Mouse (Mus musculus) ovary, postnatal 36 days (tissue): ENCODE measurements around the gene Ncbp3.

Experiments used
- DNase-seq: peaks from one replicate; pipeline ENCODE4 v3.0.0; 2022; ENCODE audit warnings: low spot score, mixed read lengths

Gene Ncbp3

DNA sequence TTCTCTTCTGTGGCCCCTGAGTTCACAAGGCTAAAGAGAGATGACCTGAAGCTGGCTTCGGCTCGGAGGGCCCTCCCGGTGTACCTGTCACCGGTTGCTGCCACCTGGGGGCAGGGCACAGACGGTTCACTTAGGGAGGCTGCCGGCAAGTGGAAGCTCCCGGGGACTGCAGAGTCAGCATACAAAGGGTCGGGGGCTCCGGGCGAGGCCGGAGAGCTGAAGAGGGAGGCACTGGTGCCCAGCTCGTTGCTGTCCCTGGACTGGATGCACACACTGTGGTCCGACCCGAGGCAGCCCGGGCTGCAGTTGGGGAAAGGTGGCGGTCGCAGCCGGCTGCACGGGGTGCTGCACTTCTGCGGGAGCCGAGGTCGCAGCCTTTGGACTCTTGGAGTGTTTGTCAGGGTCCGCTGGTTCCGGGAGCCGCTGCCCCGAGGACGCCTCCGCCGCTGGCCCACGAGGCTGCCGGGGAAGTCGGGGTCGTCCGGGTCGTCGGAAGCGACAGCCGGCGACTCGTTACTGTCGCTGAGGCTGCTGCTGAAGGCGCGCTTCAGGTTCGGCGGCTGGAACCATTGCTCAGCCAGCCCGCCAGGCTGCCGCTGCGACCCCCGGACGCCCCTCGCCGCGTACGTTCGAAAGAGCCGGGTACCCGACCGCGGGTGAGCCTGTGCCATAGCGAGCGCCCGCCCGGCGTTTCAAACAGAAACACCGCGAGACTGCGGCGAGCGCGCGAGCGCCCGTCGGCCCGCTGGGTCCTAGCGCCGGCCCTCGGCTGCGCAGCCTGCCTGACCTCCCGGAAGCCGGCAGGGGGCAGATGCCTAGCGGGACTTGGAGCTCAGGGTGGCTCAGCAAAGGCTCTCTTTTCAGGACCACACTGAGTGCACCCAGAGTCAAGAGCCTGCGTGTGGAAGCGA, 90.3 kb downstream of the Ncbp3 start, which contains the start of gene Haspin:
Gene Haspin (minus strand): TSS at position 704 of the 911 bp plus-strand sequence.
- DNase-seq: peak; percentile 90
